Mouse (Mus musculus) stomach, postnatal 0 days (tissue): ENCODE results near the gene Teddm1b. TPM values are rescaled to one million over a fixed set of nuclear protein-coding genes. Genes with fewer than 3 reads are reported as not detected.

Experiments used
- ATAC-seq: fragments of 200-750 bp; cut with Nextera tagmentation; 2 replicates; pipeline ENCODE4 v1.8.0; 2017; ENCODE audit not compliant: low FRiP score, low TSS enrichment
- DNase-seq: peaks from one replicate; pipeline ENCODE4 v3.0.0-alpha.2; 2016; ENCODE audit warnings: low spot score
- H3K27ac ChIP-seq: fragments of 300-500 bp; sonication (generic); replicated peaks from 2 replicates; pipeline ENCODE4 v1.5.1; 2014; ENCODE audit warnings: mild to moderate bottlenecking, control low read depth
- H3K27me3 ChIP-seq: fragments of 300-500 bp; sonication (generic); 2 replicates; pipeline ENCODE4 v1.6.1; 2014; ENCODE audit warnings: low read length; ENCODE audit not compliant: control insufficient read depth, insufficient read depth
- H3K36me3 ChIP-seq: fragments of 300-500 bp; sonication (generic); 2 replicates; pipeline ENCODE4 v1.6.1; 2014; ENCODE audit warnings: low read length, mixed read lengths; ENCODE audit not compliant: control insufficient read depth, insufficient read depth
- H3K4me1 ChIP-seq: fragments of 300-500 bp; sonication (generic); replicated peaks from 2 replicates; pipeline ENCODE4 v1.6.1; 2014; ENCODE audit warnings: antibody characterized with exemption; ENCODE audit not compliant: control insufficient read depth, insufficient read depth
- H3K4me2 ChIP-seq: fragments of 300-500 bp; sonication (generic); replicated peaks from 2 replicates; pipeline ENCODE4 v1.6.1; 2014; ENCODE audit warnings: low read depth, mild to moderate bottlenecking, control low read depth, moderate library complexity
- H3K4me3 ChIP-seq: fragments of 300-500 bp; sonication (generic); 2 replicates; pipeline ENCODE4 v1.5.1; 2014; ENCODE audit warnings: low read depth, low read length, control low read depth
- H3K9ac ChIP-seq: fragments of 300-500 bp; sonication (generic); 2 replicates; pipeline ENCODE4 v1.6.1; 2014; ENCODE audit warnings: mild to moderate bottlenecking, low read length, control low read depth, mixed read lengths
- H3K9me3 ChIP-seq: fragments of 300-500 bp; sonication (generic); 2 replicates; pipeline ENCODE4 v1.6.1; 2016; ENCODE audit warnings: low read length; ENCODE audit not compliant: control insufficient read depth
- CTCF ChIP-seq: IDR thresholded peaks from 2 replicates; pipeline ENCODE4 v1.5.1; 2016; ENCODE audit warnings: antibody characterized with exemption, low read depth, mild to moderate bottlenecking, moderate library complexity
- EP300 ChIP-seq: optimal IDR thresholded peaks from 2 replicates; pipeline ENCODE3; 2016; ENCODE audit warnings: antibody characterized with exemption
- WGBS: fragments of 180-500 bp; shearing (Covaris S2); extraction: QIAGEN DNeasy Blood & Tissue Kit; methylation state at CpG from one replicate; pipeline ENCODE4 v1.1.7; 2014; 5-methylcytosine and 5-hydroxymethylcytosine counted together
- microRNA-seq: library from miRNA; unstranded; fragments of <30 nt; microRNA quantifications from one replicate; pipeline ENCODE4, GENCODE M21; 2016
- polyA plus RNA-seq: library from polyadenylated mRNA; unstranded; fragments of >200 nt; fragmentation: Nextera tagmentation; extraction: Ambion mirVana; gene quantifications from 2 replicates; pipeline ENCODE4 v1.2.1, GENCODE M21; 2015

Teddm1b gene
- polyA plus RNA-seq, 1 experiment from 2014 or later: 0.11 TPM

GRCm38 (mm10) chr1:153924395-153925385 is 50.5 kb downstream of the Teddm1b start:
- Histone ChIP-seq H3K36me3 (no peaks in the 10 kb centered on the region), H3K4me1 (no peaks in the 10 kb centered on the region), H3K27ac (peak overlapping the region; percentile 71), H3K9me3 (no peaks in the 10 kb centered on the region), H3K4me3 (no peak overlapping the region), H3K9ac (no peak overlapping the region), H3K27me3 (no peaks in the 10 kb centered on the region), H3K4me2 (no peak overlapping the region)
- peak; percentile 57 for TF ChIP-seq EP300
- no peak for TF ChIP-seq CTCF
- WGBS: 45% methylated on average over 6 of the region's 6 CpGs
- peak; percentile 86 for ATAC-seq
- DNase-seq: peak; percentile 40

Small RNA genes within 50 kb of the gene (microRNA-seq; reads per million reads assigned to microRNA genes)
- gene Mir8114: 11.3 reads per million, percentile 18 among the genes with 10 or more reads in this experiment

Other genes starting within 250 kb of the Teddm1b start
- 0.16 and 0.29 TPM in 2 replicates for gene Rgs8, start 221.3 kb upstream of the Teddm1b start, polyA plus RNA-seq
- 2.3 and 2.7 TPM in 2 replicates for gene Rgs16, start 134.0 kb upstream of the Teddm1b start, polyA plus RNA-seq
- 11.8 TPM in 2 replicates for gene Rnasel, start 124.9 kb upstream of the Teddm1b start, polyA plus RNA-seq
- gene Rgsl1, start 30.2 kb upstream of the Teddm1b start, polyA plus RNA-seq: 0.05 and 0.12 TPM in 2 replicates
- gene Teddm1a, start 17.4 kb downstream of the Teddm1b start, polyA plus RNA-seq: not detected in 2 replicates
- gene Glul, start 25.6 kb downstream of the Teddm1b start, polyA plus RNA-seq: 330 and 353 TPM in 2 replicates
- gene Teddm2, start 25.9 kb downstream of the Teddm1b start, polyA plus RNA-seq: 0.80 and 0.85 TPM in 2 replicates